Mouse (Mus musculus) forebrain, embryonic 16.5 days (tissue): ENCODE measurements at regions not wholly inside any gene's neighbourhood (a gene's known extent, or its start where the extent isn't known, plus 50 kb on each side); places are given as distances from the start of the nearest gene placed in this dataset.

ENCODE experiments used
- ATAC-seq: fragments of 200-750 bp; cut with Nextera tagmentation; 2 replicates; pipeline ENCODE4 v1.8.0; 2017; ENCODE audit warnings: mild to moderate bottlenecking, moderate library complexity
- H3K27ac ChIP-seq: fragments of 300-500 bp; sonication (generic); 2 replicates; pipeline ENCODE4 v1.5.1; 2014; ENCODE audit warnings: low read length, control low read depth
- H3K27me3 ChIP-seq: fragments of 300-500 bp; sonication (generic); replicated peaks from 2 replicates; pipeline ENCODE4 v1.6.1; 2014; ENCODE audit warnings: low read length; ENCODE audit not compliant: control insufficient read depth, insufficient read depth
- H3K36me3 ChIP-seq: fragments of 300-500 bp; sonication (generic); 2 replicates; pipeline ENCODE4 v1.6.1; 2014; ENCODE audit not compliant: control insufficient read depth, insufficient read depth
- H3K4me1 ChIP-seq: fragments of 300-500 bp; sonication (generic); replicated peaks from 2 replicates; pipeline ENCODE4 v1.6.1; 2014; ENCODE audit warnings: low read length; ENCODE audit not compliant: control insufficient read depth, insufficient read depth
- H3K4me2 ChIP-seq: fragments of 300-500 bp; sonication (generic); 2 replicates; pipeline ENCODE4 v1.6.1; 2014; ENCODE audit warnings: mild to moderate bottlenecking, low read length, control low read depth
- H3K4me3 ChIP-seq: fragments of 300-500 bp; sonication (generic); replicated peaks from 2 replicates; pipeline ENCODE4 v1.5.1; 2014; ENCODE audit warnings: mild to moderate bottlenecking, low read length, control low read depth
- H3K9ac ChIP-seq: fragments of 300-500 bp; sonication (generic); replicated peaks from 2 replicates; pipeline ENCODE4 v1.6.1; 2014; ENCODE audit warnings: low read depth, low read length, control low read depth
- H3K9me3 ChIP-seq: fragments of 300-500 bp; sonication (generic); 2 replicates; pipeline ENCODE4 v1.6.1; 2016; ENCODE audit warnings: low read length; ENCODE audit not compliant: control insufficient read depth
- WGBS: fragments of 180-500 bp; shearing (Covaris S2); extraction: QIAGEN DNeasy Blood & Tissue Kit; methylation state at CpG from one replicate; pipeline ENCODE4 v1.1.7; 2014; 5-methylcytosine and 5-hydroxymethylcytosine counted together

GRCm38 (mm10) chr12:50261072-50261471 is 387.8 kb downstream of the Prkd1 start:
- H3K4me1 ChIP-seq: no peaks in the 10 kb centered on the region
- H3K4me3 ChIP-seq: no peak overlapping the region
- H3K27ac ChIP-seq: no peak overlapping the region
- no peak for ATAC-seq
- H3K9ac ChIP-seq: no peak overlapping the region
- no peaks in the 10 kb centered on the region for H3K27me3 ChIP-seq
- H3K9me3 ChIP-seq: no peaks in the 10 kb centered on the region
- WGBS: 89% methylated on average over 4 of the region's 4 CpGs
- no peak overlapping the region for H3K4me2 ChIP-seq
- no peaks in the 10 kb centered on the region for H3K36me3 ChIP-seq

GRCm38 (mm10) chr12:50273239-50273880 is 375.5 kb downstream of the Prkd1 start:
- H3K36me3 ChIP-seq: no peaks in the 10 kb centered on the region
- 91% methylated on average over 2 of the region's 2 CpGs for WGBS
- no peak overlapping the region for H3K9ac ChIP-seq
- H3K27ac ChIP-seq: no peak overlapping the region
- no peak for ATAC-seq
- no peak overlapping the region for H3K4me2 ChIP-seq
- no peak overlapping the region for H3K4me3 ChIP-seq
- no peaks in the 10 kb centered on the region for H3K4me1 ChIP-seq
- no peaks in the 10 kb centered on the region for H3K27me3 ChIP-seq
- H3K9me3 ChIP-seq: no peaks in the 10 kb centered on the region

- ATAC-seq: no peak
- no peak overlapping the region for H3K27ac ChIP-seq
- 0 out of 2 replicates have a peak, but pooled peaks cover 2% of the 10 kb centered on the region for H3K9me3 ChIP-seq
- no peaks in the 10 kb centered on the region for H3K36me3 ChIP-seq
- H3K4me2 ChIP-seq: no peak overlapping the region
- 62% methylated on average over 1 of the region's 1 CpGs for WGBS
- no peak overlapping the region for H3K9ac ChIP-seq
- H3K4me3 ChIP-seq: no peak overlapping the region
- H3K27me3 ChIP-seq: no peaks in the 10 kb centered on the region
- H3K4me1 ChIP-seq: no peaks in the 10 kb centered on the region
Measured at GRCm38 (mm10) chr12:50281615-50282014, 367.3 kb downstream of the Prkd1 start.
